Mouse (Mus musculus): ENCODE measurements at regions not wholly inside any gene's neighbourhood (a gene's known extent, or its start where the extent isn't known, plus 50 kb on each side); places are given as distances from the start of the nearest gene placed in this dataset.
A peak's percentile ranks its signal among the peaks of the same experiment; 100 is the strongest.

GRCm38 (mm10) chr7:136058319-136058718 is 342.2 kb upstream of the Mki67 start:
- Histone ChIP-seq H3K4me3 (ENCODE audit: insufficient read depth, low read depth, low read length) (no peak overlapping the region), H3K36me3 (ENCODE audit: control insufficient read depth, insufficient read depth, low read length) (no peaks in the 10 kb centered on the region), H3K27ac (ENCODE audit: insufficient read depth, low read depth, low read length) (no peak overlapping the region), H3K4me1 (ENCODE audit: control insufficient read depth, insufficient read depth, low read length) (peaks cover 2% of the 10 kb centered on the region; the same call in 1 of the 2 replicates), H3K27me3 (replicated peaks; ENCODE audit: control insufficient read depth, insufficient read depth, low read length) (no peaks in the 10 kb centered on the region)
- TF ChIP-seq POLR2A (IDR thresholded peaks at IDR 0.05; ENCODE audit: low read depth, low read length) (no peak), CTCF (conservative IDR thresholded peaks at IDR 0.05; ENCODE audit: insufficient read depth, insufficient read length, low read depth, low read length) (no peak)
- DNase-seq, result no peak
- 73% methylated on average over 5 of the region's 5 CpGs for WGBS

GRCm38 (mm10) chr7:136058751-136059681 is 342.9 kb upstream of the Mki67 start:
- DNase-seq, result no peak
- H3K36me3 ChIP-seq (ENCODE audit: control insufficient read depth, insufficient read depth, low read length), result no peaks in the 10 kb centered on the region
- H3K27me3 ChIP-seq (replicated peaks; ENCODE audit: control insufficient read depth, insufficient read depth, low read length), result no peaks in the 10 kb centered on the region
- peaks cover 2% of the 10 kb centered on the region; the same call in 1 of the 2 replicates for H3K4me1 ChIP-seq (ENCODE audit: control insufficient read depth, insufficient read depth, low read length)
- H3K4me3 ChIP-seq (ENCODE audit: insufficient read depth, low read depth, low read length), result no peak overlapping the region
- WGBS, result 83% methylated on average over 14 of the region's 14 CpGs
- TF ChIP-seq CTCF (conservative IDR thresholded peaks at IDR 0.05; ENCODE audit: insufficient read depth, insufficient read length, low read depth, low read length) (no peak), POLR2A (IDR thresholded peaks at IDR 0.05; ENCODE audit: low read depth, low read length) (no peak)
- no peak overlapping the region for H3K27ac ChIP-seq (ENCODE audit: insufficient read depth, low read depth, low read length)

- H3K27ac ChIP-seq (ENCODE audit: insufficient read depth, low read depth, low read length), result no peak overlapping the region
- TF ChIP-seq POLR2A (IDR thresholded peaks at IDR 0.05; ENCODE audit: low read depth, low read length) (no peak), CTCF (conservative IDR thresholded peaks at IDR 0.05; ENCODE audit: insufficient read depth, insufficient read length, low read depth, low read length) (no peak)
- no peaks in the 10 kb centered on the region for H3K36me3 ChIP-seq (ENCODE audit: control insufficient read depth, insufficient read depth, low read length)
- no peak overlapping the region for H3K4me3 ChIP-seq (ENCODE audit: insufficient read depth, low read depth, low read length)
- H3K4me1 ChIP-seq (ENCODE audit: control insufficient read depth, insufficient read depth, low read length), result peaks cover 2% of the 10 kb centered on the region; the same call in 1 of the 2 replicates
- DNase-seq, result no peak
- 60% methylated on average over 11 of the region's 11 CpGs for WGBS
- H3K27me3 ChIP-seq (replicated peaks; ENCODE audit: control insufficient read depth, insufficient read depth, low read length), result no peaks in the 10 kb centered on the region
These were observed 343.7 kb upstream of the Mki67 start for GRCm38 (mm10) chr7:136059896-136060295.

- Histone ChIP-seq H3K27ac (ENCODE audit: insufficient read depth, low read depth, low read length) (no peak overlapping the region), H3K4me3 (ENCODE audit: insufficient read depth, low read depth, low read length) (peak overlapping the region; percentile 6), H3K27me3 (replicated peaks; ENCODE audit: control insufficient read depth, insufficient read depth, low read length) (no peaks in the 10 kb centered on the region)
These were observed 344.3 kb upstream of the Mki67 start for GRCm38 (mm10) chr7:136060339-136061073.

GRCm38 (mm10) chr7:136062658-136063057 is 346.5 kb upstream of the Mki67 start:
- no peak for DNase-seq
- H3K36me3 ChIP-seq (ENCODE audit: control insufficient read depth, insufficient read depth, low read length), result no peaks in the 10 kb centered on the region
- no peak overlapping the region for H3K4me3 ChIP-seq (ENCODE audit: insufficient read depth, low read depth, low read length)
- no peak overlapping the region for H3K27ac ChIP-seq (ENCODE audit: insufficient read depth, low read depth, low read length)
- H3K4me1 ChIP-seq (ENCODE audit: control insufficient read depth, insufficient read depth, low read length), result peaks cover 2% of the 10 kb centered on the region; the same call in 1 of the 2 replicates
- TF ChIP-seq CTCF (conservative IDR thresholded peaks at IDR 0.05; ENCODE audit: insufficient read depth, insufficient read length, low read depth, low read length) (no peak), POLR2A (IDR thresholded peaks at IDR 0.05; ENCODE audit: low read depth, low read length) (no peak)
- H3K27me3 ChIP-seq (replicated peaks; ENCODE audit: control insufficient read depth, insufficient read depth, low read length), result no peaks in the 10 kb centered on the region
- 63% methylated on average over 5 of the region's 5 CpGs for WGBS

More at GRCm38 (mm10) chr7:136060339-136061073, 344.3 kb upstream of the Mki67 start:
- Histone ChIP-seq H3K4me1 (ENCODE audit: control insufficient read depth, insufficient read depth, low read length) (peaks cover 2% of the 10 kb centered on the region; the same call in 1 of the 2 replicates), H3K36me3 (ENCODE audit: control insufficient read depth, insufficient read depth, low read length) (no peaks in the 10 kb centered on the region)
- peak; percentile 85 for DNase-seq
- 21% methylated on average over 29 of the region's 29 CpGs for WGBS
- TF ChIP-seq POLR2A (IDR thresholded peaks at IDR 0.05; ENCODE audit: low read depth, low read length) (no peak), CTCF (conservative IDR thresholded peaks at IDR 0.05; ENCODE audit: insufficient read depth, insufficient read length, low read depth, low read length) (peak; percentile 52; the same call in 1 of the 2 replicates)

- WGBS, result 87% methylated on average over 12 of the region's 12 CpGs
- no peaks in the 10 kb centered on the region for H3K27me3 ChIP-seq (replicated peaks; ENCODE audit: control insufficient read depth, insufficient read depth, low read length)
- TF ChIP-seq POLR2A (IDR thresholded peaks at IDR 0.05; ENCODE audit: low read depth, low read length), result no peak
- TF ChIP-seq CTCF (conservative IDR thresholded peaks at IDR 0.05; ENCODE audit: insufficient read depth, insufficient read length, low read depth, low read length), result no peak
- no peak overlapping the region for H3K4me3 ChIP-seq (ENCODE audit: insufficient read depth, low read depth, low read length)
- no peaks in the 10 kb centered on the region for H3K36me3 ChIP-seq (ENCODE audit: control insufficient read depth, insufficient read depth, low read length)
- no peak for DNase-seq
- no peak overlapping the region for H3K27ac ChIP-seq (ENCODE audit: insufficient read depth, low read depth, low read length)
- H3K4me1 ChIP-seq (ENCODE audit: control insufficient read depth, insufficient read depth, low read length), result peaks cover 2% of the 10 kb centered on the region; the same call in 1 of the 2 replicates
These were observed 349.0 kb upstream of the Mki67 start for GRCm38 (mm10) chr7:136065038-136065678.
